Mouse (Mus musculus): ENCODE results near the gene Zc2hc1b. TPM values are rescaled to one million over a fixed set of nuclear protein-coding genes. Genes with fewer than 3 reads are reported as not detected.

Zc2hc1b gene
- total RNA-seq, 2 experiments from 2014 or later = not detected

DNA sequence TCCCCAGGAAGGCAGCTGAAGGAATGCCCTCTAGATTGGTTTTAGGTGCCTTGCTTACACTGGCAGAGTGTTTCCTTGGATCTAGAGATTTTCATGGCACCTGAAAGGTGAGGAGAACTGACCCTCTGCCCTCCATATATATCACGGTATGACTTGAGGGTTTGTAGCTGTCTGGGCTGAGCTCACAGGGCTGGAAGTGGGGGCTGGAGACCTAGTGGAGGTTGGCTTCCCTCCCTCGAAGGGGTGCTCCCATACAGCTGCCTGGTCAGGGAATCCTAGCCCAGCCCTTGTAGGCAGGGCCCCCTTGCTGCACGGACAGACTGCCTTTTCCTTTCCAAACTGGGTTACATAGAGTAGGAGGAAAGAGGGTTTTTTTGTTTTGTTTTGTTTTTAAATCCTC is 65.0 kb downstream of the Zc2hc1b start:
- no peak for DNase-seq

- DNase-seq = no peak
These were observed 68.0 kb downstream of the Zc2hc1b start for GRCm38 (mm10) chr10:13109781-13110180.

GRCm38 (mm10) chr10:13108847-13109246 is 69.0 kb downstream of the Zc2hc1b start:
- no peak for DNase-seq

GRCm38 (mm10) chr10:13108021-13108548 is 69.7 kb downstream of the Zc2hc1b start:
- no peak for DNase-seq

DNA sequence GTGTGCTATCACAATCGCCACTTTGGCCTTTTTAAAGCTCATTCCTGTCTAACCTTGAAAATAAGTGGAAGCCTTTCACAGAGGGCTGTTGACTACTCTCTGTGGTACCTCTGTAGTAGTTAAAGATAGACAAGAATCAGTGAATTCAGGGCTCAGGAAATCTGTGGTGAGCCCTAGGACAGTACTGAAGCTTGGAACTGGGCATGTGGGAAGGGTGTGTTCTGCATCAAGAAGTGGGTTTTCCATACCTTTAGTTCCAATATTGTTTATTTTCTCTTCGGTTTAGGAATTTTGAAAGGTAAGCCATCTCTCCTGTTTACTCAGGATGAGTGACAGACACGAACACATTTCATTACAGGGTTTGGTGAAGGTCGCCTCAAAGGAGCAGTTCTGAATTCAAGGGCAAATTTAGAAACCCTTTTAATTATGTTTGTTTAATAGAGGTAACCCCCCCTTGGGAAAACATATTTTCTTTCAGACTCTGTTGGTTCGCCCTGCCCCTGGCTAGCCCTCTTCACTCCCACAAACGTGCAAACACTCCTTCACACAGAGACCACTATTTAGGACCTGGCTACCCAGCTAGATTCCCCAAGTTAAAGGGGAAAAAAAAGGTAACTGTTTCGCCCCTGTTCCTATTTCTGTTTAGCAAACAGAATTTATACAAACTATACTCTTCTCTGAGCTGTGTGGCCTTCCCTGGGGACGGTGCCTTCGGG is 70.8 kb downstream of the Zc2hc1b start:
- no peak for DNase-seq

GRCm38 (mm10) chr10:13103838-13104237 is 74.0 kb downstream of the Zc2hc1b start:
- no peak for DNase-seq

GRCm38 (mm10) chr10:13102360-13102759 is 75.5 kb downstream of the Zc2hc1b start:
- DNase-seq = no peak

GRCm38 (mm10) chr10:13100061-13100648 is 77.7 kb downstream of the Zc2hc1b start:
- DNase-seq = no peak

Other genes with a start within 250 kb of the Zc2hc1b start
- gene Stx11, start 213.7 kb downstream of the Zc2hc1b start, total RNA-seq (2021) = under 1 TPM; 0.15 to 0.23 TPM
- 1 to 10 TPM; 7.3 to 10.0 TPM for gene Sf3b5, start 172.7 kb downstream of the Zc2hc1b start, total RNA-seq (2021)
- gene Plagl1, start 117.5 kb downstream of the Zc2hc1b start, total RNA-seq (2021) = 10 to 100 TPM; 23.7 to 26.6 TPM
- 10 to 100 TPM; 22.4 to 24.0 TPM for gene Ltv1, start 15.1 kb upstream of the Zc2hc1b start, total RNA-seq (2021)

All from layer of hippocampus, postnatal 36 days (tissue).